Mouse (Mus musculus): ENCODE measurements around the gene Marcks.
A peak's percentile ranks its signal among the peaks of the same experiment; 100 is the strongest.

Gene Marcks

DNA sequence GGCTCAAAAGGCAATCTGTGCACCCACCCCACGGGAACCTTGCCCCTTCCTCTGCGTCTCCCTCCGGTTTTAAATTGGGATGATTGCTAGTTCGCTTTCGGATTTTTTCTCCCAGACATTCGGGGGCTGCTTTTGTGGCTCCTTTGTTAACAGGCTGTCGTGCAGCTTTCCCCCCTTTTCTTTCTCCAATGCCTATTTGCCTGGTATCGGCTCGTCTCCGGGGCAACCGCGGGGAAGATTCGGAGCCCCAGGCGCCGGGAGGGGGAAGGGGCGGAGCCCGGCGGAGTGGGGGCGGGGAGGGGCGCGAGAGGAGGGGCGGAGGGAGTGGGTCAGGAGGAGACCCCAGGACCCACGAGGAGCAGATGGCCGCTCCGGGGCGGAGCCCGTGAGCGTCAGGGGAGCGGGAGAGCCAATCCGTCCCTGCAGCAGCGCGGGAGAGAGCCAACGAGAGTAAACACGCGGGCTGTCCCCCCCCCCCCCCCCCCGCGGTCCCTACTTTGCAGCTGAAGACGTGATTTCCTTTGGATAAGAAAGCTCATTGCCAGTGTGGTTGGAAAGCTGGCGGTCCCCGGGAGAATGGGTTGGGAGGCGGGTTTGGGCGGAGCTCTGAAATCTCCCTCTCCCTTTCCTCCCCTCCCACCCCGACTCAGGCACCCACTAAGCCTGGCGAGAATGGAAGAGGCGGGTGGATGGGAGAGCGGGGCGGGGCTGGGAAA, 2.2 kb upstream of the Marcks start:
- H3K27me3 ChIP-seq (ENCODE audit: control insufficient read depth, insufficient read depth, low read length, poor library complexity, severe bottlenecking), result no peaks in the 10 kb centered on the region
- DNase-seq (ENCODE audit: low read depth, low spot score), result peak; percentile 58
- no peaks in the 10 kb centered on the region for H3K36me3 ChIP-seq (ENCODE audit: control insufficient read depth, insufficient read depth, low read length, poor library complexity, severe bottlenecking)

DNA sequence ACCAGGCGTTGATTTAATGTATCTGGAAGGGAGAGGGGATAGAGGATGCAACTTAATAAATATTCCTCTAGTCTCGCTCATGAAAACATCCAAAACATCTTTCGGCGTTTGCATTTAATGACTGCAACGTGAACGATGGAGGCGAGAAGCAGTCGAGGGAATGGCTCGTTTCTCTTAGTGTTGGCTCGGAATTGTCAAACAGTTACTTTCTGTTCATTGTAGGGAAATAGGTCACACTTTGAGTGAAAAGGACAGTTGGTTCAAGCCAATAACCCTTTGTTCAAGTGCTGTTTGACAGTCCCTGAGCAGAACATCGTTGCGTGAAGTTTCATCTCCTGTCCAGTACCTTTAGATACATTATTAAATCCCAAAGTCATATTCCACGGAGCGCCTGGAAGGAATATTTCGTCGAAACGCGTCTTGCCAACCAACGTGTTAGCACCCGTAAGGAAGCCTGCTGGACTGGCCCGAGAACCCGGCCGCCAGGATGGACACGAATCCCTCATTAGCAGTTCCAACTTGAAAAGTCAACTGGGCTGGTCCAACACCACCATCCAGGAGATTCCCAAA, 1.5 kb upstream of the Marcks start:
- DNase-seq (ENCODE audit: low read depth, low spot score), result peak; percentile 40

DNA sequence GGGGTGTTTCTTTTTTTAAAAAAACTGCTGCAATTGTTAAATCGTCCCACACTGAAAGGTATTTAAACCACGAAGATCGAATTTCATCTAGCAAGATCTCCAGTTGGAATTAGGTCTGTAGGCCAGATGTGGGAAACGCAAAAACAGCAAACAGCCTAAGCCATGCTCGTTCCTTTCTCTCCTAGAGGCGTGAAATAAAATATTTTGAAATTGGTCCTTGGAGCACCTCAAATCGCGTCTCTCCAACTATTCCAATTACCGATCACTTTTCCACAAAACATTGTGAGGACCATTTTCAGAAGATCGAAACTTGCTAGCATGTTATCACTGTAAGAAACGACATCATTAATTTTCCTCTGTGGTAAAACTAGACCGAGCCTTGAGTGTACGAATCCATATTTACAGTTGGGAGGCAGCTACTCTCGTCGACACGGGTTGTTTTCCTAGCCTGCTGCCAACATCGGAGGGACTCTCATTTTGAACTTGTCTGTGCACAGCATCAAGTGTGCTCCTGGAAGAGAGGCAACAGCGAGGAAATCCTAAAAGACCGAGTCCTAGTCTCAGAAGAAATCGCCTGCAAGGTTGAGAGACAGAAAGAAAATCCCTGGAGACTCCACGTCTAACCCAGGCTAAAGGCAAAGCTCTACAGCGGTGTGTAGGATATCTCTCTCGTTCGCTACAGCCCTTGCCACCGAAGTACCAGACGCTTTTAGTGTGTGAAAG, 884 bp upstream of the Marcks start:
- no peaks in the 10 kb centered on the region for H3K27me3 ChIP-seq (ENCODE audit: control insufficient read depth, insufficient read depth, low read length, poor library complexity, severe bottlenecking)
- no peaks in the 10 kb centered on the region for H3K36me3 ChIP-seq (ENCODE audit: control insufficient read depth, insufficient read depth, low read length, poor library complexity, severe bottlenecking)
- peak; percentile 30 for DNase-seq (ENCODE audit: low read depth, low spot score)

More for the DNA sequence above, 1.5 kb upstream of the Marcks start:
- Histone ChIP-seq H3K36me3 (ENCODE audit: control insufficient read depth, insufficient read depth, low read length, poor library complexity, severe bottlenecking) (no peaks in the 10 kb centered on the region), H3K27me3 (ENCODE audit: control insufficient read depth, insufficient read depth, low read length, poor library complexity, severe bottlenecking) (no peaks in the 10 kb centered on the region)

DNA sequence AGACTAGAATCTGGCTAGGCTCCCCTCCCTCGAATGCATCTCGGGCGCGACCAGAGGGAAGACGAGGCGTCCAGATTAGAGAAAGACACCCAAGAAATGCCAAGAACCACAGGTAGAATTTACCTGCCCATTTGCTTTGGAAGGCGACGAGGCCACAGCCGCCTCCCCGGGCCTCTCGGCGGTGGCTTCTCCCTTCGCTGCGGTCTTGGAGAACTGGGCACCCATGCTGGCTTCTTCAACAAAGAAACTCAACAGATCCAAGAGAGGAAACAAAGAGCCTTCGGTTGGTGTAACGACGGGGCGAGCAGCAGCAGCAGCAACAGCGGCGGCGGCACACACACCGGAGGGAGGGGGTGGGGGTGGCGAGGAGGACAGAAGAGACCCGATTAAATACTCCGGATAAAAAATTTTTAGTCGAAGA, 399 bp downstream of the Marcks start:
- peak; percentile 51 for DNase-seq (ENCODE audit: low read depth, low spot score)
- Histone ChIP-seq H3K27me3 (ENCODE audit: control insufficient read depth, insufficient read depth, low read length, poor library complexity, severe bottlenecking) (no peaks in the 10 kb centered on the region), H3K36me3 (ENCODE audit: control insufficient read depth, insufficient read depth, low read length, poor library complexity, severe bottlenecking) (no peaks in the 10 kb centered on the region)

DNA sequence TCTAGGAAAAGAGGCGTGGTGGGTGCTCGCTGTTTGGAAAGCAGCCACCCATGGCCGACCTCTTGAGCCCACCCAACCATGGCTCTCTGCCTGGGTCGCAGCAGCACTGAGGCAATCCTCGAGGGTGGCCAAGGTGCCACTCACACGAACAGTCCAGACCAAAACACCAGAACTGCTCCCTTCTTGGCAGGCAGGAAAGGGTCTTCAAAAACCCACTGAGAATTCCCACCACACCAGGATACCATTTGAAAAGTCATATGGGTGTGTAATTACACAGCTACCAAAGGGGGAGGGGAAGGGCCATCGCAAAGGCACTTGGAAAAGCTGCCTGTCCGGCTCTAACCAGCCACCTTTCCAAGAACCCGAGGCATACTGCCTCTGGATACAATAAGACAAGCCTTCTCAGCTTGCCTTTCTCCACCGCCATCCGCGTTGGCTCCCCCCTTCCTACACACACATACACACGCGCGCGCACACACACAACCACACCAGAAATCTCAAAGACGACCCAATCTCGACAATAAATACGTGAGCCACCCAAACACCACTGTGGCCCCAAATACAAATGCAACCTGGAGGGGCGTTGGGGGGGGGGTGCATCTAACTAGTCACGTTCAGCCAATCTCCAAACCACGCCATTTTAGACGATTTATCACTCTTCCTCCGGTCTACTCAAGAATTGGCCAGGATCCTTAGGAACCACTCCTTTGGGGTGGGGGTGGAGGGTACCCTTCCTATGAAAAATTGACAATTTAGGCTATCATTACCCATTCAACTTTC, 999 bp downstream of the Marcks start:
- no peaks in the 10 kb centered on the region for H3K36me3 ChIP-seq (ENCODE audit: control insufficient read depth, insufficient read depth, low read length, poor library complexity, severe bottlenecking)
- DNase-seq (ENCODE audit: low read depth, low spot score), result peak; percentile 60
- H3K27me3 ChIP-seq (ENCODE audit: control insufficient read depth, insufficient read depth, low read length, poor library complexity, severe bottlenecking), result no peaks in the 10 kb centered on the region

DNA sequence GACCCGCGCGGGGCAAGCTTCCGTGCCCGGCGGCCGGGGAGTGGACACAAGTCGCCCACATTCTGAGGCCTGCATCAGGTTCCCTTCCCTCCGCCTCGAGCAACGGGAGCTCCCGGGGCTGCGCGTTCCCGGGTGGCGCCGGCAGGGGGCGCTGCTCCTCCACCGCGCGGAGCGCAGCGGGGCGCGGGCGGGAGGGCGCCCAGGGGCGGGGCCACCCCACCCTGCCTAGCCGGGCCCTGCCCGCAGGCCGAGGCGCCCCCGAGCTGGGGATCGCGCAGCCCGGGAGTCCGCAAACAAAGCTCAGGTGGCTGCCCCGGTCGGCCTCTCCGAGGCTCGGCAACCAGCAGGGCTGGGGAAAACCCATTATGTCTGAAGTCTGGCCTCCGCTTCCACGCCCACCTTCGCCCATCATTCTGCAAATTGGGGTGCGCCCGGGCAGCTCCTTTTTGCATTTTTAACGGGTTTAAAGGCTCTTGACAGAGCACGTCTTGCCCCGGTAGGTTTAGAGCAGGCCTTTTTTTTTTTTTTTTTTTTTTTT, 1.7 kb downstream of the Marcks start:
- H3K36me3 ChIP-seq (ENCODE audit: control insufficient read depth, insufficient read depth, low read length, poor library complexity, severe bottlenecking), result no peaks in the 10 kb centered on the region
- peak; percentile 95 for DNase-seq (ENCODE audit: low read depth, low spot score)

DNA sequence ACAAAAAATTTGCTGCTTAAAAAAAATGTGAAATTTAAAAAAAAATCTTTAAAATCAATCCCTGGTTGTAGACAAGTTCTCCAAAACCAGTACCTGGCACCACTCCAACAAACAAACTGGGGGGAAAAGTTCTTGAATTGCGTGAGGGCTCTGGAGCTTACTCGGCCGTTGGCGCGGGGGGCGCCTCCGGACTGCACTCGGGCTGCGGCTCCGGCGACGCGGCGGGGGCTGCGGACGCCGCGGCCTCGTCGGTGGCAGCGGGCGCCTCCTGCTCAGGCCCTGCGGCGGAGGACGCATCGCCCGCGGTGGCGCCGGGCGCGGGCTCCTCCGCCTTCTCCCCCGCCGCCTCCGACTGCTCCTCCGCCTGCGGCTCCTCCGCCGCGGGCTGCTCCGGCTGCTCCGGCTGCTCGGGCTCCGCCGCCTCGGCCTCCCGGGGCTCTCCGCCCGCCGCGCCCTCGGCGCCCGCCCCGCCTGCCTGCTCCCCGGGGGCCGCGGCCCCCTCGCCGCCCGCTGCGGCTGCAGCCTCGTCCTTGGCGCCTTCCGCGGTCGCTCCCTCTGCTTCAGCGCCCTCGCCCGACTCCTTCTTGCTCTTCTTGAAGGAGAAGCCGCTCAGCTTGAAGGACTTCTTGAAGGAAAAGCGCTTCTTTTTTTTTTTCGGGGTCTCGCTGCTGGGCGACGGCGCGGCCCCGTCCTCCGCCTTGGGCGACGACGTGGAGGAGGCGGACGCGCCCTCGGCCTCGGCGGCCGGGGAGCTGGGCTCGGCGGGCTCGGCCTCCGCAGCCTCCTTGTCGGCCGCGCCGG, 2.6 kb downstream of the Marcks start:
- H3K36me3 ChIP-seq (ENCODE audit: control insufficient read depth, insufficient read depth, low read length, poor library complexity, severe bottlenecking), result no peaks in the 10 kb centered on the region
- no peaks in the 10 kb centered on the region for H3K27me3 ChIP-seq (ENCODE audit: control insufficient read depth, insufficient read depth, low read length, poor library complexity, severe bottlenecking)
- DNase-seq (ENCODE audit: low read depth, low spot score), result peak; percentile 55

More for the DNA sequence above, 1.7 kb downstream of the Marcks start:
- H3K27me3 ChIP-seq (ENCODE audit: control insufficient read depth, insufficient read depth, low read length, poor library complexity, severe bottlenecking), result no peaks in the 10 kb centered on the region

DNA sequence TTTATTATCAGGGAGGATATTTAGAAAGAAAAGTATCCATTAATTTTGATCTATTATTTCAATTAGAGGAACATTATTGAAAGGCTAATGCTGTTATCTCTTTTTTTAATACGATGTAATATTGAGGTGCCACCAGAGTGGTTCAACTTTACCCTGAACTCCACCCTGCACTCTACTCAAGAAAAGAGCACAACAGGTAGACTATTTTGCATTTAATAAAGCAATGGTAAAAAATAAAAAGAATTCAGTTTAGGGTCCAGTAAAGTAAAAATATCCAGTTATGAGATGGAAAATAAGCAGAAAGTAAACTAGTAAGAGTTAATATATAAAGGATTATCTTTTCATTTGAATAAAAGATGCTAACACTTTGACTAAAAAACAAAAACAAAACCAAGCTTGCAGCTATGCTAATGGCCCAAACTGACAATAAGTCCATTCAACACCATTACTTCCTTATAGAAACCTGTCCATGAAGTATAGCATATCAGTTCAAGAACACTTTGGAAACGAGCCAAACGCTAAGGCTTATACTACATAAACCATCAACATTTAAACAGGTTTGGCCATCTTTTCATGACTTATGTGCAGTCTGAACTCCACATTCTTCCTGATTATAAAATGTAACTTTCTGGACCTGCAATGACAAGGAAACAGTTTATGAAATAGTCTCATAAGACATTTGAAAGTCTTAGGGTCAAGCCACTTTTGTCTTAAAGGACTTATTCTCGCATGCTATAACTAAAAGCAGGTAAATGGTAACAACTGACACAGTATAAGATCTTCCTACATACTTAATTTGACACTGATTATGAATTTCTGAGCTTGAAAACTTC, 4.6 kb downstream of the Marcks start:
- Histone ChIP-seq H3K36me3 (ENCODE audit: control insufficient read depth, insufficient read depth, low read length, poor library complexity, severe bottlenecking) (no peaks in the 10 kb centered on the region), H3K27me3 (ENCODE audit: control insufficient read depth, insufficient read depth, low read length, poor library complexity, severe bottlenecking) (no peaks in the 10 kb centered on the region)
- DNase-seq (ENCODE audit: low read depth, low spot score), result no peak

DNA sequence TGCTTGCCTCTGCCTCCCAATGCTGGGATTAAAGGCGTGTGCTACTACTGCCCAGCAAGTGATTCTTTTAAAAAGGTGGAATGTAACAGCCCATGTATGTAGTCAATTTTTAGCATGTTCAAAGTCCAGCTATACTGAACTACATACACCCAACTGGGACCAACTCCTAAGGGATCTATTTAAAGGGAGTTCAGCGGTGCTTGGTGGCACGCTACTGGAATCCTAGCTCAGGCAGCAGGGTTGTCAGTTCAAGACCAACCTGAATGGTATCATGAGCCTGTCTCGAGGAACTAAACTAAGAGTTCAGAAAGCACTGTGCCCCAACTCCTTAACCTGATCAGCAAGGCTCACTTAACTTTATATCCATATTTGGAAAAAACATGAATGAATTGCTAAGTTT, 6.0 kb downstream of the Marcks start:
- no peak for DNase-seq (ENCODE audit: low read depth, low spot score)
- Histone ChIP-seq H3K27me3 (ENCODE audit: control insufficient read depth, insufficient read depth, low read length, poor library complexity, severe bottlenecking) (no peaks in the 10 kb centered on the region), H3K36me3 (ENCODE audit: control insufficient read depth, insufficient read depth, low read length, poor library complexity, severe bottlenecking) (no peaks in the 10 kb centered on the region)

DNA sequence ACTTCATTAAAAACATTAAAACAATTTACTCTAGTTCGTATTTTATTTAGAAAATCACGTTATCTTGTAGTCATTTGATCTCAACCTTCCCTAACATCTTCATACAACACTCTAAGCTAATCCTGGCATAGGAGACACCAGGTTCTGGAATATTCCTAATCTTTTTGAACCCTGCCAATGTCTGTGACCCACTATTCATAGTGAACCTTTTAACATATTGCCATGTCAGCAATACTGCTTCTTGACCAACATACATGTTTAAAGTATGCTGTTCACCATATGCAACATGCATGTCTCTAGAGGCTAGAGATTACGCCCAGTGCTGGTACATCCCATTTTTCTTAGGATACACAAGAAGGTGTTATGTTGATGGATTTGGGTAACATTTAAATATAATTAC, 9.1 kb downstream of the Marcks start:
- no peak for DNase-seq (ENCODE audit: low read depth, low spot score)
- no peaks in the 10 kb centered on the region for H3K36me3 ChIP-seq (ENCODE audit: control insufficient read depth, insufficient read depth, low read length, poor library complexity, severe bottlenecking)
- no peaks in the 10 kb centered on the region for H3K27me3 ChIP-seq (ENCODE audit: control insufficient read depth, insufficient read depth, low read length, poor library complexity, severe bottlenecking)

DNA sequence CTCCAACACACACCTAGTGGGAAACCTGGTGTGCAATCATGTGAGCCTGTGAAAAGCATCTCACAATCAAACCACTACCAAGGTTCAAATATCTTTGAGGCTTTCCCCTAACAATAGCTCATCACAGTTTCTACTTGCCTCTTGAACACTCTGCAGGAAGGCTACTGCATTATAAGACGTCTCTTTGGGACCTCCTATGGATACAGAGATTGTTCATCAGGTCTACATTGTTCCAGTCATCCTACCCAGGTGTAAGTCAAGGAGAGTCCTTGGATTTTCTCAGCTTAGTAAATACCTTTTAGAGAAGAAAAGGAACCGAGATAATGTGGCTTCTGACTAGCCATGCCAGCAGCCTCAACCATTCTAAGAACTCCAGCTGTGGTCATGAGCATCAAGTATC, 23.4 kb downstream of the Marcks start:
- no peaks in the 10 kb centered on the region for H3K36me3 ChIP-seq (ENCODE audit: control insufficient read depth, insufficient read depth, low read length, poor library complexity, severe bottlenecking)
- H3K27me3 ChIP-seq (ENCODE audit: control insufficient read depth, insufficient read depth, low read length, poor library complexity, severe bottlenecking), result no peaks in the 10 kb centered on the region
- no peak for DNase-seq (ENCODE audit: low read depth, low spot score)

DNA sequence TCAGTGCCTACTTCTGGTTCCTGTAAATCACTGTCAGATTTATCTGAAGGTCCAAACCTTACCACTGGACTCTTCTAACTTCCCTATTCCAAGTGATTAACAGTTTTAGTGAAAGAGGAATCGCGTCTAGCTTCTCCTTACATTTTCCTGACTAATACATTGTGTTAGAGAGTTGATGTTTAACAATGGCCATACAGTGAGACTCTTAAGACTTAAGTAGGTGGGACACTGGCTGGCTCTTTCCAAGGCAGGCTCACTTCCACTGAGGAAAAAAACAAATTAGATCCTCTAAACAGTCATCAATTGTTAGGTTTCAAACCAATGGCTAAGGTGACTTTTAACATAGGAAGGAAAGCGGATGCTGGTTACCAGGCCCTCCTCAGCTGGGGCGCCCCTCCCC, 25.9 kb downstream of the Marcks start:
- no peaks in the 10 kb centered on the region for H3K27me3 ChIP-seq (ENCODE audit: control insufficient read depth, insufficient read depth, low read length, poor library complexity, severe bottlenecking)
- no peak for DNase-seq (ENCODE audit: low read depth, low spot score)
- H3K36me3 ChIP-seq (ENCODE audit: control insufficient read depth, insufficient read depth, low read length, poor library complexity, severe bottlenecking), result no peaks in the 10 kb centered on the region

DNA sequence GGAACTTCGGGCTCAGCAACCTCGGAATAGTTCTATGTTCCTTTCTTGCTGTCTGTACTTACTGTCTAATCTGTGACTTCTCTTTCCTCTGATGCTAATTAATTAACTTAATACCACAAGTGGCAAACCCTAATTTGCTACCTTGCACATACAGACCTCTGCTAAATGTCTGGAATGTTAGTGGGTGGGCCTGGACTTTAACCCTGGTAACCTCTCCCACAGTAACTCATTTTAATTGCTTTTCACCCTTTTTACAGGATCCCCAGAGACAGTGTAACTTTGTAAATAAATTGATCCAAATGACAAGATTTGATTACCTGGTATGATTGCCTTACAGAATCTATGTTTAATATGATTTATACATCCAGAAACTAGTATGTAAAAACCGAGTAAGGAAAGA, 26.4 kb downstream of the Marcks start:
- H3K36me3 ChIP-seq (ENCODE audit: control insufficient read depth, insufficient read depth, low read length, poor library complexity, severe bottlenecking), result no peaks in the 10 kb centered on the region
- DNase-seq (ENCODE audit: low read depth, low spot score), result no peak
- no peaks in the 10 kb centered on the region for H3K27me3 ChIP-seq (ENCODE audit: control insufficient read depth, insufficient read depth, low read length, poor library complexity, severe bottlenecking)

Measured in splenic B cell, adult 2 months (primary cell).